Mouse (Mus musculus) adrenal gland, adult 2 months (tissue): ENCODE data around the gene Zdhhc8. TPM values are rescaled to one million over a fixed set of nuclear protein-coding genes. Genes with fewer than 3 reads are reported as not detected.
A peak's percentile ranks its signal among the peaks of the same experiment; 100 is the strongest.

Experiments
- DNase-seq: peaks from one replicate; pipeline ENCODE4 v3.0.0; 2021
- polyA plus RNA-seq: library from polyadenylated mRNA; depleted of rRNA; stranded (reverse); fragments of >200 nt; gene quantifications from 2 replicates; pipeline ENCODE4 v1.2.3, GENCODE M21; 2012
- total RNA-seq, 2 experiments: library from RNA; stranded (reverse); gene quantifications; 2 replicates each; pipeline ENCODE4 v1.2.3; 2021

The Zdhhc8 gene
- total and polyA plus RNA-seq, 3 experiments, result 23.3 to 182 (median 23.8) TPM

DNA sequence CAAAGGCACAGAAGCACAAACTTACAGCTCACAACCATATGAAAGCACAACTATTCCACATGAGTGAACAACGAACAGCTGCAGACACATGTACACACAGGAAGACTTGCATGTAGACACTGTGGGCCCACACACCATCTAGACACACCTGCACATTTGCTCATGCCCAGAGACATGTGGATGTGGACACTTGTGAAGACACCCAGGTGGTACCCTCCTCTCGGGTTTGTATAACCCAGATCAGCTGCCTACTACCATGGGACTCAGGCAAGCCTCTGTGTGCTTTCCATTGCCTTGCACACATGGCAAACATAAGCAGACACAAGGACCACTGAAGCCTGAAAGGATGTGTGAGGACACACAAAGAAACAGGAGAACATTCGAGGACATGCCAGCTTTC is 3.9 kb downstream of the Zdhhc8 start:
- DNase-seq, result no peak

DNA sequence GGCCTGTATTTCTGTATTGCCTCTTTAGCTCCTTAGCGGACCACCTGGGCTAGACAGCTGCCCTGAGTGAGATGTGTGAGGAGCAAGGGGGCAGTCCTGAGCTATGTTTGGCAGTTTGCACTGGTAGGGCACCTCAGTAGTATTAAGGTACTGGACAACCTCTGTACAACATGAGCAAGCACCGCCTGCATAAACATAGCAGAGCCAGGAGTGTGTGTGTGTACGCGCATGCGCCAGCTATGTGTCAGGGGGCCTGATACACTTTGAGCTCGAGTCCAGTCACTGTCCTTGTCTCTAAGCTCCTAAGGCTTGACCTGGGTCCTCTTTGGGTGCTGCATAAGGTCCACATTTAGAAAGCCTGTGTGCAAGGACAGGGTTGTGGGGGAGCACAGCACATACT is 4.3 kb downstream of the Zdhhc8 start:
- DNase-seq, result no peak

DNA sequence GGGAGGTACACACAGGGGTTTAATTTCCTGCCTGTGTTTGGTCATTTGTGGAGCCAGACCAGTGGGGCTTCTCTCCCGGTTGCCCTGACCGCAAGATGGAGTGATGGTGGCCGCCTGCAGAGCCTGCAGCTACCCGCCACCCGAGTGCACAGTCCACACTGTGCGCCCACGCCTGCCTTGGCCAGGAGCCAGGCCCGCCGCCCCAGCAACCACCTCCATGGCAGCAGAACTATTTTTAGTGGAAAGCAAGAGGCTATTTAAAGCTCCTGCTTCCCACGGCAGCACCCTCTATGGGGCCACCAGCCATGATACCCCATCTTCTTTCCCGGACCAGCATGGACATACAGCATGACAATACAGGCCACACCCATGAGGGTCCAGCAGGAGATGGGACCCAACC is 5.3 kb downstream of the Zdhhc8 start:
- DNase-seq, result peak; percentile 63

DNA sequence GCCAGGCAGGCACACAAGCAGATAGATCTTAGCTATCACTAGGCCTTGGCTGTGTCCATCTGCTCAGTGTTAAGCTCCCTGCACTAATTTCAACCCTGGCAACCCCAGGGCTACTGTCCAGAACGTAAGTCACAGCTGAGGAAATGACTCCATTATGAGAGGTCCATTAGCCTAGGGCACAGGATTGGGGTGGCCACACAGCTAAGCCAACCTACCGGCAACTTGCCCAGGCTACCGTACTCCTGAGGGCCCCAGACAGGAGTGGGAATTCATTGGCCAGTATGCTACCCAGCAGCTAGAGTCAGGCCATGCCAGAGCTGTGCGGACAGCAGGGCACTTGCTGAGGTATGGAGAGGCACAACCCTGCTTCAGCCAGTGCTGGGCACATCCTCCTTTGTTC is 6.1 kb downstream of the Zdhhc8 start:
- DNase-seq, result no peak

DNA sequence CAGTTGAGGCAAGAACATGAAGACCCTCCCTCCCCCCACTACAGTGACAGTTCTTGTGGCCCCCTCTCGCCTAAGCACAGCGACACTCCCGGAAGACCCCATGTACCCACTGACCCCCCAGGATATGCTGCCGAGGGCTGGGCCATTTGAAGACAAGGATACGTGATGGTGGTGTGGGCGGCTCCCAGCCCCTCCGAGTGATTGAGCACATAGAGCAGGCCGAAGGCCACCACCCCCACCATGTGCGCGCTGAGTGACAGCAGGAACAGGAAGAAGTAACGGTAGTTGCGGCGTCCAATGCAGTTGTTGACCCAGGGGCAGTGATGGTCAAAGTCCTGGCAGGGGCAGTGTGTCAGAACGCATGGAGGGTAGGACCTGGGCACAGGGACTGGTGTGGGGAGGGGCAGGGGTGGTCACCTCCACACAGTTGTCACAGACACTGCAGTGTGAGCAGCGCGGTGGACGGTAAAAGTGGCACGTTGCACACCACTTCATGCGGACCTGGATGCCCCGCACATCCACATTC is 7.0 kb downstream of the Zdhhc8 start:
- no peak for DNase-seq

DNA sequence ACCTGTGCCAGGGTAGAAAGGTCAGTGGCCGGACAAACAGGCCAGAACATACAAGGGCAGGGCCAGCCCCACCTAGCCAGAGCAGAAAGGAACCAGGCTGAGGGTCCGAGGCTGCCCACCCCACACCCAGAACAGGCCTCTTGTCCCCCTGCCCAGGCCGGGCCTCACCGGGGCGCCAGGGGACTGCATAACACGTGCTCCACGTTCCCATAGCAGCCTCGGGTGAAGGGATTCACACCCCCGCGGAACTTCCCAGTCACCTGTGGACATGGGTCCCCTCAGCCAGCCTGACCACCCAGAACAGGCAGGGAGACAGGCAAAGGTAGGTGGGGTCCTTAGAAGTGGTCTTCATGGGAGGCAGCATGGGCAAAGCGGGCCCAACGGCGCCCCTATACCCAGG is 7.7 kb downstream of the Zdhhc8 start:
- DNase-seq, result no peak

DNA sequence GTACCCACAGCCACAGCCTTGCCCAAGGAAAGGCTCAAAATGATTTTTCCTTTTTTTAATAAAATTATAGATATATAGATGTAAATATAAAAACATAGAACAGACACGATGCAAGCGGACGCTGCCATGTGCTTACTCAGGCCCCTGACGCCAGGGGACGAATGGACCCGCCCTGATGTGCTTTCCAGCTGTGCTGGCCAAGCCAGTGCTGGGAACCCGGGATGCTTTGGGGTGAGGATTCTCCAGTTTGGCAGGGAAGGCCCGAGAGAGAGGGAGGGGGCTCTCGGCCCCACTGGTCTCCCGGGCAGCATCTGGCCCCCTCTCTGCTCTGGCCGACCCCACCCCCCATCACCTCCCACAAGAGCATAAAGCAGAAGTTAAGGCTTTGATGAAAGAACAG is 12.7 kb downstream of the Zdhhc8 start:
- no peak for DNase-seq

DNA sequence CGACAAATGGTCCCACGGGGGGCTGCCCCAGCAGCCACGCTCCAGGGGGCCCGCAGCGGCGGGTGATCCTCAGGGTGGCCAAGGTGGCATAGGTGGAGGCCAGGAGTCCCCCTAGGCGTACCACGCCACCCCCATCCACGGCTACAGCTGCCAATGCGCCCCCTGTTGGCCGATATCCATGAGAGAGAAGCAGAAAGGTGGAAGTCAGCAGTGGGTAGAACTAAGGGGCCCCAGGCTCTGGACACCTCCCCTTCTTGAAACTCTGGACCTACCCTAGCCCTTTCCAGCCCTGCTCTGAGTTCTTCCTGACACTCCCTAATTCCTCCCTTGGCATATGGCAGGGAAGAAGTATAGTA is 13.4 kb downstream of the Zdhhc8 start:
- no peak for DNase-seq

DNA sequence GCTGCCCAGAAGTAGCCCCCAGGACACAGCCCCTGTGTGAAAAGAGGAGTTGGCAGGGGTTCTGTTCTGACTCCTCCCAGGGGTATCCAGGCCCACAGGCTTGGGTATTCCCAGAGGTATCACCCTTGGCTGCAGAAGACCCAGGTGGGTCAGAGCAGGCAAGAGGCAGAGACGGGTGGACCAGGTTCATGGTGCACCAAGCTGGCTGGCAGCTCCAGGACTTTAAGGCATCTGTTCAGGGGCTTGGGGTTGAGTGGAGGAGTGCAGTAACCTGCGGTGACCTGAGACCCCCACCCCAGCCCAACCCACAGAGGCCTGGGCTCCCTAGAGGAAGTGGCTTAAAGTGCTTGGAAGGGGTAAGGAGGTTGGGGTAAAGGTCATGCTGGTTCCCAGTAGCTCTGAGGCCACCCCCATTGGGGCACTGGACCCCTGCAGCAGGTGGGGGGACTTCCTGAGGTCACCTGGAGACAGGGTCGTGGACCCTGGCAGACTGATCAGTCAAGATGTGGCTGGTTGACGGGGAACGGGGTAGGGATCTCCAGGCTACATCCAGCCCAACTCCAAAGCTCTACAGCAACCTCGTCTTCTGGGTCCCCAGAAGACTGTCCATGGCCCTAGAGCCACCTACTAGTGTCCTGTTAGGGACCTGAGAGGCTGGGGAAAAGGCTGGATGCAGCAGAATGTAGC is 13.9 kb downstream of the Zdhhc8 start:
- DNase-seq, result no peak

DNA sequence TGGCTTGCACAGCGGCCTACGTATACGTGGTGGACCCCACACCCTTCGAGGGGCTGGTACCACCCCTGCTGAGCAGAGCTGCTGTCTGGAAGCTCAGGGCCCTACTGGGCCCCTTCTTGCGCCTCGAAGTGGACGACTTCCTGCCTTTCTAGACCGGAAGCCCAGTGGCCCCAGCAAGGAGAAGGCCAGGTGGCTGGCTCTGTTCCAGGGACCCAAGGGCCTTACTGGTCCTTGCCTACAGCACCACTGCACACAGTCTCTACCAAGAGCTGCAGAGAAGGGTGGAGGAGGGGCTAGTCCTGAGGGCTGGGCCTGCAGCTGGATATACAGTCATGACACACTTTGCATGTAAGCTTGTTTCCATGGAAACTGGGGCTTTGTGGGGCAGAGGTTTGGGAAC is 14.9 kb downstream of the Zdhhc8 start:
- DNase-seq, result peak; percentile 47

DNA sequence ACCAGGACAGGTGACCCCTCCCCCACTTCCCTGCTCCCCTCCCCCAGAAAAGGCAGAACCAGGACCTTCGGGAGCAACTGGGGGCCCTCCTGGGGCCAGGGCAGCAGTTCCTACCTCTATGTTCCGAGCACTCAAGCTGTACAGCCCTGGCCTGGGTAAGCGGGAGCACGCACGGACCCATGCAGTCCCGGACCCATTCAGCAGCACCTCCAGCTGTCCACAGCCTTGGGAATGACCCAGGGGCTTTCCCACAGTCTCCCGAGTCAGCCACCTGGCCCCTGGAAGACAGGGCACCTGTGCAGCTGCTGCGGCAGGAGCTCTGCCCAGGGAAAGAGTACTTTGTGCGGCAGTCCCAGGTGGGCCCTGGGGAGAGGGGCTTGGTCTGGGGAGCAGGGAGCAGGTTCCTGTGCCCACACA is 16.3 kb downstream of the Zdhhc8 start:
- DNase-seq, result no peak

DNA sequence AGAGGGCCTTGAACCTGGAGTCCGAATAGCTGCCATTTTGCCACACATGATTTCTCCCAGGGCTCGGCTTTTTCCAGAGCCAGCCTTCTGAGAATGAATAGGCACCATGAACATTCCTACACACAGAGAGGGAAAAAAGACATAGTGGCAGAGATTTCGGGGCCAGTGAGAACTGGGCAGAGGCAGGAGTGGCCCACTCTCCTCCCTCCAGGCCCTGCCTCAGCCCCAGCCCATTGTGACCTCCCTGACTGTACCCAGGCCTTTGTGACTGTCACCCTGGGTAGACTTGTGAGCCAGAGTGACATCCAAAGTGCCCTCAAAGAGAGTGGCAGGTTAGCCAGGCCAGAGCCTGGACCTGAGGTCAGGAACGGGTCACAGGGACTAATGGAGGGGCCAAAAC is 17.4 kb downstream of the Zdhhc8 start, which contains the start of gene Ccdc188:
Gene Ccdc188, plus strand, starts transcription at position 301 of the 400 bp plus-strand sequence.
- DNase-seq, result no peak

DNA sequence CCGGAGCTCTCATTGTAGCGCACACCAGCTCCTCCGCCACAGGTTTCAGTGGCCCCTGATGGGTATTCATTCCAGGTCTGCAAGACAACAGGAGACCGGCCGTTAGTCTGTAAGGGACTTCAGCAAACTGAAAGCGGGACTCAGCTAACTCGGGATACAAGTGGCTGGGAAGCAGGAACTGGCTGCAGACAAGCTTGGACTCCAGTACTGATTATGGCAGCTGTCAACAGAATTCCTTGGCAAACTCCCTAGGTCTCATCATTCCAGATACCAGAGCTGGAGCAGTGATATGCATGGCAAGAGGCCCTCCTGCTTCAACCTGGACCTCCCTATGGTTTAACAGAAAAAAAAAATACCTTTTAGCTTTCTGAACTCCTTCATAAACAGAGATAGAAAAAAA is 20.1 kb downstream of the Zdhhc8 start:
- DNase-seq, result no peak

DNA sequence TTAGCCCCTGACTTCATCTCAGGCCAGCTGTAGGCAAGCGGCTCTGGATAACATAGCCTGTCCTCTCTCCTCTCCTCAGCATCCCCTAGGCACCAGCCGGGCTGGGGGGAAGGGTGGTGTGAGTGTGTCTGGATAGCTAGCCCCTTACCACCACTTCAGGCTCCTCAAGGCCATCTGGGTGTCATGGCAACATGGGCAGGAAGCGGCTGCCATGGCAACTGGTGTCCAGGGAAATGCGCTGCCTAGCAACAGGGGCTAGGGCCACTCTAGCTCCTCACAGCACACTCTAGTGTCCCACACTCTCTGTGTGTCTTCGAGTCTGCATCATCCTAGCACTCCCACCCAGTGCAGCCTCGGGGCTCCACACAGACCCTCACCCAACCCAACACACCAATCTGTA is 21.2 kb downstream of the Zdhhc8 start:
- no peak for DNase-seq

DNA sequence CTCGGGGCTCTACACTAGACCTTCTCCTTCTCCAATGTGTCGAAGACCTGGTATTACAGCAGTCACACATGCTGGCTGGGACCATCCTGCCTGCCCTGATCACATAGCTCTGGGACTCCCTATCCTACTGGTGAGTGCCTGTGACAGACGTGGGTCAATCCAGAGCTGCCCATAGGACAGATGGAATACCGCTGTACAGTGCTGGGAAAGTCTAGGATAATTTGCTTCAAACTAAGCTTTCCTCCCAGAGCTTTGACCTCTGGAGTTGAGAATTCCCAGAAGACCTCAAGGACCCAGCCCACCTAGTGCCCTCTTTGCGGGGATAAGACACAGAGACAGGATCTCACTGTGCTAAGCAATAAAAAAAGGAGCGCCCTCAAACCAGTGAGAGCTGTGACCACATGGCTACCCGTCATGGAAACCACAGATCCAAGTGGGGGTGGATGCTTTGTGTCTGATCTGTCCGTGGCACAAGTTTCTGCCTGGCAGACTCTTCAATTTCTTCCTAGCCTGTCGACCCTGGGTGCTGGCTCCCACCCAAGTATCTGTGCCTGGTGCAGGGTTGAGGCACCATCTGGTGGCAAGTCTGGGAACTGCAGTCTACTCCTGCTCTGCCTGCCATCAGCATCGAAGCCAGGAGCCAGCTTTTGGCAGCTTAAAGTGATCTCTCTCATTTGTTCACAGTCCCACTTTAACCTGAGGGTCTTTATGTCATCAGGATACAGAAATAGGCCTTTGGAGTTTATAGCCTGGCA is 23.3 kb downstream of the Zdhhc8 start:
- peak; percentile 77 for DNase-seq

DNA sequence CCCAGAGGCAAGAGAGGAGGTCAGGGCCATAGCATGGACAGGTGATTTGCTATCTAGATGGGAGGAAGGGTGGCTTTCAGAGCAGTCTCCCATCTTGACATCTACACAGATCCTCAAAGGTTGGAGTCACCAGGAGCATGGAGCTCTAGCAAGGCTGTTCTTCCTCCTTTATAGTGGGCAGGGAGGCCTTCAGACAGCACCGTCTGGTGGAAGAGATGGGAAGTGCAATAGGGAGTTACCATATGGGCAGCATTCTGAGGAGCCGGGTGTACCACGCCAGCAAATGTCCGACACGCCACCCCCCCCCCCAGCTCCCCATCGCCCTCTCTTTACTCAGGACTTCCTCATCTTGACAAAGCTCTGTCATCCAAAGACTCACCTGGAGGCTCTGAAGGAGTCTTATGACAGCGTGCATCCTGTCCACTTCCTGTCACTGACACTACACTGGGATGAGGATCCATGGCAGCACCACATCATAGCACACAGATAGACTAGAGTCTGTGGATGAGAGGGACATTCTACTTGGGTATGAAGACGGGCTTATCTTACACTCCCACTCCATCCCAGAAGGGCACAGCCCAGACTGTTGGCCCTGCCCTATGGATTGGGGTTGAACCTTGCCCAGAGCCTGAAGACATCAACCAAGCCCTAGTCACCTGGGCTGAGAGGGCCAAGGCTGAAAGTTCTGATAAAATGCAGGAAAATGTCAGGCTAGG is 24.1 kb downstream of the Zdhhc8 start:
- peak; percentile 57 for DNase-seq

DNA sequence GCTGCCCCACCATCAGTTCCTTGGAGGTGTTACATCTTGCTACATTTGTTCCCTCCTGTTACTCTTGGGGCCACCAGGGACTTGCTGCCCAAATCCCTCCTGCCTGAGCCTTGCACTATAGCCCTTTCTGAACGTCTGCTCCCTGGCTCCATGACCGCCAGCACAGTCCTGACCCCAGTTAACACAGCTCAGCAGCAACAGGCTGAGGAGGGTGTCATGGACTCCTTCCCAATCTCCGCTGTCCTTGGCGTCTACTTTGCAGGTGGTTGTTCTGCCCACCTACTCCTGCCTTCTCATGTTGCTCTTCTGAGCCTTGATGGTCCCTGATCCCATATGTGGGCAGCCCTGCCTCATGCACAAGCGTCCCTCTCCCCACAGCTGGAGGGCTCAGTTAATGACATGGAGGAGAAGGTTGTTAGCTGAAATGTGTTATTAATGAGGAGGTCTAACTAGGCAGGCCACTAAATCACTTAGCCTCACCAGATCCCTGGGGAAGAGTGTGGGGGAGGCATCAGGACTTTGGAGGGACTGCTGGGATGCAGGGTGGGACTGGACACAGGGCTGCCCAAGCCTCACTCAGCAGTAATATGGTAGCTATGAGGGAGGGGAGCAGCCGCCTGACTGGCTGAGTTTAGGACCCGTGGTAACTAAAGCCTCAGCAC is 31.4 kb downstream of the Zdhhc8 start:
- no peak for DNase-seq

DNA sequence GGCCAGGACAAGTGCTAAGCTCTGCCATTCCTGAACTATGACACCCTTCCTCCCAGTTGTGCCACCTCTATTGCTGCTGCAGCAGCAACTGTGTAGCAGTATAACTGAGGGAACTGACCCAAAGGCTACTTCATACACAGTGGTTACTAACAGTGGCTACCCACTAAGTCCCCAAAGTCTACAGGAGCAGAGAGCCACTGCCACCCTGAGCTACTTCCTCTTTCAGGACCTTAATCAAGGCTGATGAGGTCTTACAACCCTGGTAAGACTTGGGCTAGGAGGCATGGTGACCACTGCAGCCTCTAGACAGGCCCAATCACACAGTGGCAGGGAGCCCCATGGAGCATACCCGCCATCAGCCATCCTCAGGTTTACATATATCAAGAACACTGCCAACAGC is 32.9 kb downstream of the Zdhhc8 start:
- no peak for DNase-seq

DNA sequence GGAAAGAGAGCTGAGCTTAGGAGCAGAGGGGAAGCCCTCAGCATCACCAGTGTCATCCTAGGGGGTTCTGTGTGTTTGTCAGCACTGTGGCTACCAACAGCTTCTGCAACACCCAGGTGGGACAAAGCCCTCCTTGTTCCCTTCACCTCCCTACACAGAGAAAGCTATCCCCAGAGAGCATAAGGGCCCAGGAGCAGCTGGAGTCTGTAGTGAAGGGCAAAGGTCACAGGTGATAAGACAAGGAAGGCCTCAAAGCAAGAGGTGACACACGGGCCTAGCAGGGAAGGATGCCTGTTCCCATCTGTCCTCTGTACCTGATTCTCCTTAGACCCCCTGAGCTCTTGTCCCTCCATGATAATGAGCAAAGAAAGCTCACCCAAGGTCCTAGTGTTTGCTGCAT is 33.3 kb downstream of the Zdhhc8 start:
- DNase-seq, result no peak

DNA sequence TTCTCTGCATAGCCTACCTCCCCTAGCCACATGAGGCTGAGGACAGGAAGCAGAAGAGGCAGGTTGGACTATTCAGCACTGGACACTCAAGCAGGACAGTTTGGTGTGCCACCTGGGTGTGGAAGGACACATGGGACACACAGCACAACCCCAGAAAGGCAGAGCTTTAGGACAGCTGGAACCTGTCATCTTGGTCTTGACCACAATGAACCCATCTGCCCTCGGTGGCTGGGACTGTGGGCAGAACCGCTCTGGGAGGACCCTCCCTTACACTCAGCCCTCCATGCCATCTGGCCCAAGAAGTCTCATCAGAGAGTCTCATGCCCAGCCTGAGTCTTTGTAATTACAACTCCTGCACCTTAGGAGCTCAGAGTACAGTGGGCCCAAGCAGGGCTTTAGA is 34.9 kb downstream of the Zdhhc8 start:
- DNase-seq, result no peak

DNA sequence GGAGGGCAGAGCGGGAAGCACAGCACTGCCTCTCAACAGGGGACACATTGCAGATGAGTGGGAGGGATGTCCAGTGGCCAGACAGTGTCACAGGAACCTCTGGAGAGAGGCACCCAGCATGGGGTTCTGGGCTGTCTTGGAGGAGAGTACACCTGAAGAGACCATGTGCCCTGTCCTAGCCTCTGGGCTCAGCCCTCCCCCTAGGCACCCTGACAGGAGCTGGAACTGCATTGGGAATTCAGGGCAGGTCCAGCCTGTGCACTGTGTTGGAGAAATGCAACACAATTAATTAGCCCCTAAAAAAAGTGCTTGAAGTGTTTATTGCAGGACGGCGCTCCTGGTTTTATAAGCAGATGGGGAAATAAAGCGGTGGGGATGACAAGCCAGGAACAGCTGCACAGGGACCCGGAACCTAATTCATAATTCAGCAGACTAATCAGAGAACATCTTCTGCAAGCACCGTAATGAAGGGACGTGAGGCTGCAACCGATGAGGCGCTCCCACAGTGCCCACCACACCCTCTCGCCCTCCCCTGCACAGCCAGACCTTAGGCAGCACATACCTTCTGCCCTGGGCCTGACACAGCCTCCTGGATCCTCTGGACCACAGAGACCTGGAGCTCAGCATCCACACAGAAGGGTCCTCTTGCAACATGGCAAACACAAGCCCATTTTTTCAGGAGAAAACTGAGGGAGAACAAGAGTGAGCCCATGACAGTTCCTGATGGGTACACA is 36.4 kb downstream of the Zdhhc8 start:
- DNase-seq, result no peak

DNA sequence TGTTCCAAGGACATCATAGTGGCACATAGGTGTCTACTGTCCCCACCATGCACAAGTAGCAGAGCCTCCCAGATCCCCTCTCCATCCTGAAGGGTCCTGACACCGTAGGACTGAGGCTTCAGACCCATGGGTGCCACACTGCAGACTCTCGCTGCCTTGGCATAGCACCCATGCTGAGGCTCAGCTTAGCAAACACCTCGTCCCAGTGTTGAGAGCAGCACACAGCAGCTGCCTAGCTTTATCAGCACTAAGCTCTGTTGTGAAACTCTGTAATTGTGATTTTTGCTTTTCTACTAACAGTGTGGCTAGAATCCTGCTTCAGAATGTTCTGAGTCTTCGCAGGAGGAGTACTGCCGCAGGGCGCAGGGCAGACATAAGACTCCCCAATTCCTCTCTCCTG is 37.1 kb downstream of the Zdhhc8 start:
- DNase-seq, result no peak
